In the genomic region with DNA sequence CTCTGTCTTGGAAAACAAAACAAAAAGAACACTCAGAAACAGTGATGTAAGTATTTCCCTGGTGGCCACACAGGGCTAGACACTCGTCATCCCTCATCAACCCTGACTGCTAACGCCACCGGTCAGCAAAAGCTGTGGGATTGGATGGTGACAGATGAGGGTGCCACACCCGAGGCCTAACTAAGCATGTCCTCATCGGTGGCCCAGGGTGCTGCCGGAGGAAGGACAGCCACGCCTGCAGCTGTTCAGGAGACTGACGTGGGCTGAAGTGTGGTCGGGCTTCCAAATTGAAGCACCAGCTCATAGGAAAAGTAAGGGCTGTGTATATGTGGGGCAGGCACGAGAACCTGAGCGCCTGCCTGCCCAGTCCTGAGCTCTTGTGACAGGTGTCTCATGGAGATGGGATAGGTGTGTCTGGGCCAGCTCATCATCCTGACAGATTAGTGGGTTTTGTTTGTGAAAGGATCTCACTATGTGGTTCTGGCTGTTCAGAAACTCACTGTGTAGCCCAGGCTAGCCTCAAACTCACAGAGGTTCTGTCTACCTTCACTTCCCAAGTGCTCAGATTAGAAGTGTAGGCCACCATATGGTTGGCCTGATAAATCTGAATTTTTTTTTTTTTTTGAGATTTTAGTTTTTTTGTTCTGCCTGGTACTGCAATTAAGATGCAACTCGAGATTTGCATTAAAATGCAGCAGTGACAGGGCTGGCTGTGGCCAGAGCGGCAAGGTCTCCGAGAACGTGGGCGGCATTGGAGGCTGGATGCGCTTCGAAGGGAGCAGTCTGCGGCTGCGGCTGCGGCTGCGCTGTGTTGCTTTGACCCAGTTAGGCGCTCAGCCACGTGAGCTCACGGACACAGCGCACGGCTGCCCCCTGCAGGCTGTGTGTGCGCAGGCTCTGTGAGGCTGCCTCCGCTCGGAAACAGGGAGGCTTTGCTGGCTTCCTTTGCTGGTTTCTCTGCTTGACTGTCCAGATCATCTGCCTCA, we compare ENCODE assay signal across 8 mouse cellular contexts. TPM values are rescaled to one million over a fixed set of nuclear protein-coding genes. Genes with fewer than 3 reads are reported as not detected.
DNase-seq lines count a peak whose midpoint lies in the region; ATAC-seq lines count a peak whose summit lies in the region.

No protein-coding gene starts in this region.

- peak overlapping the region; percentile 45 for H3K27ac ChIP-seq in embryonic facial prominence, embryonic 10.5 days (replicated peaks)
- no peak overlapping the region for H3K27ac ChIP-seq in limb, embryonic 11.5 days (replicated peaks; ENCODE audit: low read depth, low read length)
- 0 out of 2 replicates have a peak overlapping the region, but pooled peaks have one; percentile 26 for H3K27ac ChIP-seq in midbrain, embryonic 14.5 days (replicated peaks; ENCODE audit: low read depth, low read length)

- peaks cover 13% of the 10 kb centered on the region for H3K4me1 ChIP-seq in embryonic facial prominence, embryonic 10.5 days
- H3K4me1 ChIP-seq in limb, embryonic 11.5 days (ENCODE audit: control insufficient read depth, insufficient read depth, low read length): 0 out of 2 replicates have a peak, but pooled peaks cover 3% of the 10 kb centered on the region
- 0 out of 2 replicates have a peak, but pooled peaks cover 4% of the 10 kb centered on the region for H3K4me1 ChIP-seq in midbrain, embryonic 14.5 days (ENCODE audit: control insufficient read depth, insufficient read depth, low read length)

- no peaks in the 10 kb centered on the region for H3K9me3 ChIP-seq in embryonic facial prominence, embryonic 10.5 days
- no peaks in the 10 kb centered on the region for H3K9me3 ChIP-seq in limb, embryonic 11.5 days (ENCODE audit: control insufficient read depth, low read length)
- no peaks in the 10 kb centered on the region for H3K9me3 ChIP-seq in midbrain, embryonic 14.5 days (ENCODE audit: control insufficient read depth, low read length)

- H3K36me3 ChIP-seq in embryonic facial prominence, embryonic 10.5 days (replicated peaks): peaks cover 40% of the 10 kb centered on the region
- H3K36me3 ChIP-seq in limb, embryonic 11.5 days (ENCODE audit: control insufficient read depth, insufficient read depth, low read length): no peaks in the 10 kb centered on the region
- H3K36me3 ChIP-seq in midbrain, embryonic 14.5 days (ENCODE audit: control insufficient read depth, insufficient read depth, low read length): peaks cover 24% of the 10 kb centered on the region

- H3K27me3 ChIP-seq in embryonic facial prominence, embryonic 10.5 days (replicated peaks; ENCODE audit: low read depth, poor library complexity, severe bottlenecking): no peaks in the 10 kb centered on the region
- no peaks in the 10 kb centered on the region for H3K27me3 ChIP-seq in limb, embryonic 11.5 days (ENCODE audit: control insufficient read depth, insufficient read depth, low read length)
- H3K27me3 ChIP-seq in midbrain, embryonic 14.5 days (ENCODE audit: control insufficient read depth, insufficient read depth, low read length): no peaks in the 10 kb centered on the region

- ATAC-seq in limb, embryonic 11.5 days (ENCODE audit: insufficient number of reproducible peaks, low FRiP score, low TSS enrichment, low read depth): no peak
- peak; percentile 91 for ATAC-seq in midbrain, embryonic 14.5 days (ENCODE audit: low FRiP score, low TSS enrichment)

- DNase-seq in layer of hippocampus, adult 11-12 months (ENCODE audit: low spot score): peak; percentile 90
- no peak for DNase-seq in layer of hippocampus, adult 9-10 months (ENCODE audit: low spot score)
- DNase-seq in embryonic facial prominence, embryonic 10.5 days (ENCODE audit: low spot score): peak; percentile 92
- DNase-seq in heart, adult 11 months: peak; percentile 98
- DNase-seq in kidney, adult 11 months: peak; percentile 77
- DNase-seq in limb, embryonic 11.5 days (ENCODE audit: low spot score): peak; percentile 92
- peak; percentile 97 for DNase-seq in midbrain, embryonic 14.5 days
- DNase-seq in spleen, adult 12 weeks (ENCODE audit: low spot score): peak; percentile 74

- H3K4me2 ChIP-seq in limb, embryonic 11.5 days (ENCODE audit: low read depth, severe bottlenecking): peak overlapping the region; percentile 17; the same call in 1 of the 2 replicates
- H3K4me2 ChIP-seq in midbrain, embryonic 14.5 days (ENCODE audit: low read length): peak overlapping the region; percentile 45

- no peak overlapping the region for H3K4me3 ChIP-seq in embryonic facial prominence, embryonic 10.5 days
- no peak overlapping the region for H3K4me3 ChIP-seq in limb, embryonic 11.5 days (ENCODE audit: low read depth, low read length)
- H3K4me3 ChIP-seq in midbrain, embryonic 14.5 days (replicated peaks; ENCODE audit: low read depth, low read length): 0 out of 2 replicates have a peak overlapping the region, but pooled peaks have one; percentile 4

- no peak overlapping the region for H3K9ac ChIP-seq in limb, embryonic 11.5 days (ENCODE audit: low read length)
- H3K9ac ChIP-seq in midbrain, embryonic 14.5 days (replicated peaks; ENCODE audit: low read length): peak overlapping the region; percentile 23; the same call in 1 of the 2 replicates

- WGBS in embryonic facial prominence, embryonic 10.5 days: 33% methylated on average over 30 of the region's 30 CpGs
- WGBS in limb, embryonic 11.5 days: 33% methylated on average over 30 of the region's 30 CpGs
- WGBS in midbrain, embryonic 14.5 days: 33% methylated on average over 30 of the region's 30 CpGs

RNA-seq across cellular contexts. Expression of a gene that starts 19.1 kb away (rescaled TPM):
- 56.2 and 56.4 TPM in 2 replicates for polyA plus RNA-seq in embryonic facial prominence, embryonic 10.5 days (2016; fragmentation: Nextera tagmentation; extraction: Ambion mirVana)
- 55.1 and 61.1 TPM in 2 replicates for polyA plus RNA-seq in limb, embryonic 11.5 days (2014; fragmentation: Nextera tagmentation; extraction: Ambion mirVana)
- 57.6 and 66.0 TPM in 2 replicates for polyA plus RNA-seq in midbrain, embryonic 14.5 days (2014; fragmentation: Nextera tagmentation; extraction: Ambion mirVana)

RNA-seq across cellular contexts. Expression of a gene that starts 19.1 kb away (rescaled TPM):
- 50.2 and 58.0 TPM in 2 replicates for polyA plus RNA-seq in embryonic facial prominence, embryonic 10.5 days (2016; fragmentation: Nextera tagmentation; extraction: Ambion mirVana)
- polyA plus RNA-seq in limb, embryonic 11.5 days (2014; fragmentation: Nextera tagmentation; extraction: Ambion mirVana): 56.8 and 58.2 TPM in 2 replicates
- polyA plus RNA-seq in midbrain, embryonic 14.5 days (2014; fragmentation: Nextera tagmentation; extraction: Ambion mirVana): 67.3 and 72.9 TPM in 2 replicates

RNA-seq across cellular contexts. Expression of a gene that starts 26.5 kb away (rescaled TPM):
- polyA plus RNA-seq in embryonic facial prominence, embryonic 10.5 days (2016; fragmentation: Nextera tagmentation; extraction: Ambion mirVana): 130 and 131 TPM in 2 replicates
- 95.5 and 103 TPM in 2 replicates for polyA plus RNA-seq in limb, embryonic 11.5 days (2014; fragmentation: Nextera tagmentation; extraction: Ambion mirVana)
- polyA plus RNA-seq in midbrain, embryonic 14.5 days (2014; fragmentation: Nextera tagmentation; extraction: Ambion mirVana): 621 and 628 TPM in 2 replicates

RNA-seq across cellular contexts. Expression of a gene that starts 54.2 kb away (rescaled TPM):
- polyA plus RNA-seq in embryonic facial prominence, embryonic 10.5 days (2016; fragmentation: Nextera tagmentation; extraction: Ambion mirVana): 17.7 and 19.6 TPM in 2 replicates
- 6.3 and 7.4 TPM in 2 replicates for polyA plus RNA-seq in limb, embryonic 11.5 days (2014; fragmentation: Nextera tagmentation; extraction: Ambion mirVana)
- polyA plus RNA-seq in midbrain, embryonic 14.5 days (2014; fragmentation: Nextera tagmentation; extraction: Ambion mirVana): 7.0 and 8.0 TPM in 2 replicates

RNA-seq across cellular contexts. Expression of a gene that starts 60.0 kb away (rescaled TPM):
- 479 and 683 TPM in 2 replicates for polyA plus RNA-seq in embryonic facial prominence, embryonic 10.5 days (2016; fragmentation: Nextera tagmentation; extraction: Ambion mirVana)
- 76.4 and 84.4 TPM in 2 replicates for polyA plus RNA-seq in limb, embryonic 11.5 days (2014; fragmentation: Nextera tagmentation; extraction: Ambion mirVana)
- polyA plus RNA-seq in midbrain, embryonic 14.5 days (2014; fragmentation: Nextera tagmentation; extraction: Ambion mirVana): 1,414 and 1,526 TPM in 2 replicates
